Mouse (Mus musculus): ENCODE measurements around the gene Adgrv1. TPM values are rescaled to one million over a fixed set of nuclear protein-coding genes. Genes with fewer than 3 reads are reported as not detected.

Gene Adgrv1
- polyA plus RNA-seq, 1 experiment from 2014 or later, result 19.1 TPM

DNA sequence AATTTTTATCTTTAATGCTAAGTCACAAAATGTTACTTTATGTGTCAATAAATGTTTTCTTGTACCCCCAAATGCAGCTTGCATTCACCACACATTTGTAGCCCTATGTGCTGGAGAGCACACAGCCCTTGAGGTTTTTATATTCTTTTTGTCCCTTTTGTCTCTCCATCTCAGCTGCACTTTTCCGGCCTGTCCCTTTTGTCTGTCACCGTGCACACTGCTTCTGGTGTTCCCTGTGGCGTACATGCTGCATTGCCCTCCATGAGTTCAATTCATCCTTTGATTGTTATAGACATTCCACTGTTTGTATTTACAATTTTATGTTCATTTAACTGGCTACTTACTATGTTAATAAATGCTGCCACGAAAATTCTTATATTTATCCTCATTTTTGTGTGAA is 183.3 kb downstream of the Adgrv1 start:
- Histone ChIP-seq H3K4me1 (replicated peaks) (no peaks in the 10 kb centered on the region), H3K27me3 (no peaks in the 10 kb centered on the region), H3K36me3 (no peaks in the 10 kb centered on the region; the same call in 1 of the 2 replicates), H3K4me2 (no peak overlapping the region), H3K4me3 (no peak overlapping the region), H3K27ac (no peak overlapping the region), H3K9ac (no peak overlapping the region), H3K9me3 (no peaks in the 10 kb centered on the region)
- 41% methylated on average over 4 of the region's 4 CpGs for WGBS
- no peak for ATAC-seq (ENCODE audit: low FRiP score)

DNA sequence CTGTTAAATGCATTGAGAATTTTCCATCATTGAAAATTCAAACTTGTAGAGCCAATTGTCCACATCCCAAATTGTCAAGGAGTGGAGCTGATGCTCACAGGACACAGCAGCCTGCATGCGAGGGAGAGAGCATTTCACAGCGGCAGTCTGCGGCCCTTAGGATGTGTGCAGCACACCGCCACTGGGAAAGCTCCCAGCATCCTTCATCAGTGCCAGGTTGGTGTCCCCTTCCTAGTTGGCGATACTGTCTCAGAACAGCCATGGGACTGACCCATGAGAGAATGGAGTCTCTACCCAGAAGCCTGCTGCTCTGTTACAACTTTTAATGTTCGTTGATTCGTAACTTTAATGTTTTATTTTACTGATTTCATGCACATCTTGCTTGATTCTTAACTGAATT is 183.8 kb downstream of the Adgrv1 start:
- Histone ChIP-seq H3K9ac (no peak overlapping the region), H3K4me1 (replicated peaks) (no peaks in the 10 kb centered on the region), H3K4me2 (no peak overlapping the region), H3K27me3 (no peaks in the 10 kb centered on the region), H3K27ac (no peak overlapping the region), H3K9me3 (no peaks in the 10 kb centered on the region), H3K4me3 (no peak overlapping the region), H3K36me3 (no peaks in the 10 kb centered on the region; the same call in 1 of the 2 replicates)
- WGBS, result 85% methylated on average over 7 of the region's 7 CpGs
- ATAC-seq (ENCODE audit: low FRiP score), result no peak

DNA sequence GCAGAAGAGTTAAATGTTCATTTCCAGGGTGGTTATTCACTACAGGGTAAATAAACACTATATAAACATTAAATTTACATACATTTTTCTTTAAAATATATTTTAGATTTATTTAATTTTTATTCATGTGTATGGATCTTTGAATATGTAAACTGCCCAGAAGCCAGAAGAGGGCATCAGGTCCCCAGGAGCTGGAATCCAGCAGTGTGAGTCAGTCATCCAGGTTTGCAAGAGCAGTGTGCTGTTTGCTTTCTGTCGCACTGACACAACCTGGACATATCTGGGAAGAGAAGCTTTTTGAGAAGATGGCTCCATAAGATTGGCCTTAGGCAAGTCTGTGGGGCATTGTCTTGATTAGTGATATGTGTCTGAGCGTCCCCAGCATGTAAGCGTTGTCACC is 191.5 kb downstream of the Adgrv1 start:
- ATAC-seq (ENCODE audit: low FRiP score), result no peak
- Histone ChIP-seq H3K4me2 (no peak overlapping the region), H3K4me1 (replicated peaks) (no peaks in the 10 kb centered on the region), H3K27me3 (no peaks in the 10 kb centered on the region), H3K36me3 (no peaks in the 10 kb centered on the region; the same call in 1 of the 2 replicates), H3K27ac (no peak overlapping the region), H3K9me3 (no peaks in the 10 kb centered on the region), H3K9ac (no peak overlapping the region), H3K4me3 (no peak overlapping the region)
- 91% methylated on average over 3 of the region's 3 CpGs for whole genome bisulfite sequencing

DNA sequence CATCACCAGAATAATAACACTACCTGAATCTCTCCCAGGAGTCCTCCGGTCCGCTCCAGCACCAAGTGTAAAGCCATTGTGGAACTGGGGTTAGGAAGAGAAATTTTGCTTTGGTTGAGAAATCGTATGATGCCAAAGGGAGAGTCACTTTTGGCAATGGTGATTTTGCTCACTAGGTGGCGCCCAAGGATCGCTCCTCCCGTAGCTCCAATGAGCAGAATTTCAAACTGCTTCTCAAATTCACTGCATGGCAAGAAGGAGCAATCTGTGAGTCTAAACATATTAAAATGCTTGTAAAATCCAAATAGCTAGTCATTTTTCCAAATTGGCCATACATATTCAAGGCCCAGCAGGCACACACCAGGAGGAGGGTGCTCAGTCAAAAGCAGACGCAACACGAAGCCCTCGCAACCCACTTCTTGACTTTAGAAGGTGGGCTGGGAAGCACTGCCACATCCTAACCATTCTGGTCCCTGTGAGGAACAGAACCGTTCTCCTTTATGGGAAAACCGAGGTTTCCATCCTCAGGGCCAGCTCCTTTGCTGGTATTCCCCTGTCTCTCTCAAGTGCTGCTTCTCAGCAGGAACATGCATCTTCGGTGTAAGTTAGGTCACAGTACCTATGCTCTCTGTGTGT is 193.4 kb downstream of the Adgrv1 start:
- Histone ChIP-seq H3K9me3 (no peaks in the 10 kb centered on the region), H3K27ac (no peak overlapping the region), H3K4me3 (no peak overlapping the region), H3K9ac (no peak overlapping the region), H3K4me2 (no peak overlapping the region), H3K36me3 (no peaks in the 10 kb centered on the region), H3K27me3 (no peaks in the 10 kb centered on the region), H3K4me1 (replicated peaks) (no peaks in the 10 kb centered on the region)
- ATAC-seq (ENCODE audit: low FRiP score), result peak; percentile 54
- WGBS, result 53% methylated on average over 12 of the region's 12 CpGs

DNA sequence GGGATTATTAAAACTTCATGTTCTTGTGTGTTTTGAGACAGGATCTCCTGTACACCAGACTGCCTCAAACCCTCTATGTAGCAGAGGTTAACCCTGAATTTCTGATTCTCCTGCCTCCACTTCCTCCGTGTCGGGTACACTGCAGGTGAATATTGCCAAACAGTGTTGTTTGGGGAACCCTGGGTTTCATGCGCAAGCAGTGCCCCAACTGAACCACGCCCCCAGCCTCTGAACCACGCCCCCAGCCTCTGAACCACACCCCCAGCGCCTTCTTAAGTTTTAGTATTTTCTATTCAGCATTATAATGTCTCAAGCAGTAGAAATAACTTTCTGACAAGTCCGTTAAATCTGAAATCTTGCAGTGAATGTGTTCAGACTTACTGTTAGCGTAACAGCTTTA is 195.9 kb downstream of the Adgrv1 start:
- Histone ChIP-seq H3K9ac (no peak overlapping the region), H3K4me2 (no peak overlapping the region), H3K27ac (no peak overlapping the region), H3K4me3 (no peak overlapping the region), H3K9me3 (no peaks in the 10 kb centered on the region), H3K4me1 (replicated peaks) (no peaks in the 10 kb centered on the region), H3K27me3 (no peaks in the 10 kb centered on the region), H3K36me3 (peaks cover 4% of the 10 kb centered on the region; the same call in 1 of the 2 replicates)
- WGBS, result 78% methylated on average over 8 of the region's 8 CpGs
- ATAC-seq (ENCODE audit: low FRiP score), result no peak

DNA sequence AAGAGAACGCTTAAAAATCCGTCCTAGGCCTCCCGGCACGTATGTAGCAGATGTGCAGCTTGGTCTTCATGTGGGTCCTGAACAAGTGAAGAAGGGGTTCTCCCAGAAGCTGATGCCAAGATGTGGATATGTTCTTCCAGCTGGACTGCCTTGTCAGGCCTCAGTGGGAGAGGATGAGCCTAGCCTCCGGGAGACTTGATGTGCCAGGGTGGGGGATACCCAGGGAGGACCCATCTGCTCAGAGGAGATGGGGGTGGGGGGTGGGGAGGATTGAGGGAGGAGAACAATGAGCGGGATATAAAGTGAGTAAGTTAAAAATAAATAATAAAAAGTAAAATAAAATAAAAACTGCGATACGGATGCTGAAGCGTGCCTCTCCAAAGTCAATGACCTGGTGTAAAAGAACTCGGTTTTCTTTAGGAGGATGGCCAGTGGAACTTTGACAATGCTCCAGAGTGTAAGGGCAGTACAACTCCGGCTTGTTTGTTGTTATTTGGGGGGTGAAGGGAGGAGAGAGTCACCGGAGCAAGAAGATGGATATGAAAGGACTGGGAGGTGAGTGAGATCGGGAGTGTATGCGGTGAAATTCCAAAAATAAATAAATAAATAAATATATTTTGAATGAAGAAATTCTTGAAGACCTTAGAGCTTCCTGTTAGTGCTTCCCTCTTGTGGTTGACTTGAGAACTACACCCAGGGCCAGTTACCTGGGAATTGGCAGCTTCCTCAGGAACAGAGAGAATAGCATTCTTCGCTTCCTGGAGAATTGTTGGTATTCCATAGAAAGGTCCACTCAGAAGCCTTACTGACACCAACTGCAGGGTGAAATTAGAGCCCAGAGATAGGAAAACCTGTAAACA is 205.8 kb downstream of the Adgrv1 start:
- Histone ChIP-seq H3K27ac (no peak overlapping the region), H3K4me2 (no peak overlapping the region), H3K4me1 (replicated peaks) (no peaks in the 10 kb centered on the region), H3K27me3 (no peaks in the 10 kb centered on the region), H3K4me3 (no peak overlapping the region), H3K9me3 (no peaks in the 10 kb centered on the region), H3K36me3 (peaks cover 5% of the 10 kb centered on the region; the same call in 1 of the 2 replicates), H3K9ac (no peak overlapping the region)
- ATAC-seq (ENCODE audit: low FRiP score), result no peak
- WGBS, result 78% methylated on average over 15 of the region's 15 CpGs

DNA sequence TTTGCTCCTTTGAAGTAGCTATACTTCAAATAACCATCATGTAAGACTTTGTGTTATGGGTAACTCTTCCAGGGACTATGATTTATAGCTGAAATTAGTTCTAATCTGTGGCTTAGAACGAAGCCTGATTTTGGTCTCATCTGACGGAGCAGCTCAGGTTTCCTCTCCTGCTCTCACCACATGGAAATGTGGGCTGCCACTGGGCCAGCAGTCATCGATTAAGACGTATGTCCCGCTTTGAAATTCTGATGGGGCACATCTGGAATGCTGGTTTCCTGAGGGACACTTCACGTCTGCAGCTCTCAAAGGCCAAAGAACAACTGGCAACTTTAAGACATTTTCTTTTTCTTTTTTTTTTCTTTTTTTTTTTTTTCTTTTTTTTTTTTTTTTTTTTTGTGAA is 207.8 kb downstream of the Adgrv1 start:
- ATAC-seq (ENCODE audit: low FRiP score), result no peak
- Histone ChIP-seq H3K4me2 (no peak overlapping the region), H3K27ac (no peak overlapping the region), H3K9me3 (no peaks in the 10 kb centered on the region), H3K4me3 (no peak overlapping the region), H3K4me1 (replicated peaks) (no peaks in the 10 kb centered on the region), H3K36me3 (no peaks in the 10 kb centered on the region), H3K9ac (no peak overlapping the region), H3K27me3 (no peaks in the 10 kb centered on the region)
- WGBS, result 67% methylated on average over 6 of the region's 6 CpGs

DNA sequence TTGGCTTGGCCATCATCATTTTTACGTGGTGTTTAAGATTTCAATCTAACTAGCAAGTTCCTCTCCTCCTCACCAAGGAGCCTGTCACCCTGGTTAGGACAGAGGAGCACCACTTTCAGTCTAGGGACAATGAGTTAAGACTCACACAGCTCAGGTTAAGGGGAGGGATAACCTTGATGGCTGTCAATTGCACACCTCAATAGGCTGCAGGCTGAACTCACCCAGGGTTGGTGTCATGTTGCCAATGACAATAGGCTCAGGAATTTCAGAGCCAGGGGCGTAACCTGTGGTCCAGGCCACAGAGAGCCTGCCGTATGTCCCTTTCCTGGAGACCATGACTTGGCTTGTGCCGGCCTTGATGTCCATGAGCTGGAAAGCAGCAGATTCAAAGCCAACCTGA is 209.0 kb downstream of the Adgrv1 start:
- no peak overlapping the region for H3K27ac ChIP-seq

DNA sequence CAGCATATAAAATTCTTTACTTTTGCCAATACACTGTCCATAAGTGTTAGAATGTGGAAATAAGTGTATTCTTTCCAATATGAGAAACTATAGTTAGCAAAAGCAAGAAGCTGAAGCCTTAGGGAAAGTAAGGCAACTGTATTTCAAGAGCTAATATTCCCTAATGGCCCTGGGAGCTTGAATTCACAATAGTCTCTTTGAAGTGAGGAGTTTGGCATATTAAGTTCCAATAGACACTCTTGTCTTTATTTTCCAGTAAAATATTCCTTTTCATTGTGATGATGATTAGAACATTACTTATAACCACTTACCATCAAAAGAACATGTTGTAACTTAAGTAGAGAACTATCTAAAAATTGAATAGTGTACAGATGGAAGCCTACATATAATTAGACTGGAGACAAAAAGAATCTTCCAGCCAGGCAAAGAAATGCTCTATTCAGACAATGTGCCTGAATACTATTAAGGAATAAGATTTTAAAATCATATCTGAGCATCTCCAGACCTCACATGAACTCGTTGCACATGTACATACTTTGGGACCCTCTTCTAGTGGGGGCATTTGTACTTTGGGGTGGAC is 225.0 kb downstream of the Adgrv1 start:
- no peak for ATAC-seq (ENCODE audit: low FRiP score)
- Histone ChIP-seq H3K9ac (no peak overlapping the region), H3K9me3 (no peaks in the 10 kb centered on the region), H3K27ac (no peak overlapping the region), H3K27me3 (no peaks in the 10 kb centered on the region), H3K4me3 (no peak overlapping the region), H3K36me3 (peaks cover under 1% of the 10 kb centered on the region; the same call in 1 of the 2 replicates), H3K4me2 (no peak overlapping the region), H3K4me1 (replicated peaks) (no peaks in the 10 kb centered on the region)
- 92% methylated on average over 1 of the region's 1 CpGs for WGBS

More for the DNA sequence above, 209.0 kb downstream of the Adgrv1 start:
- no peak for ATAC-seq (ENCODE audit: low FRiP score)
- 76% methylated on average over 4 of the region's 4 CpGs for WGBS
- no peaks in the 10 kb centered on the region for H3K4me1 ChIP-seq (replicated peaks)
- H3K9me3 ChIP-seq, result no peaks in the 10 kb centered on the region
- no peak overlapping the region for H3K4me2 ChIP-seq
- no peak overlapping the region for H3K4me3 ChIP-seq
- H3K36me3 ChIP-seq, result no peaks in the 10 kb centered on the region
- no peak overlapping the region for H3K9ac ChIP-seq
- H3K27me3 ChIP-seq, result no peaks in the 10 kb centered on the region

DNA sequence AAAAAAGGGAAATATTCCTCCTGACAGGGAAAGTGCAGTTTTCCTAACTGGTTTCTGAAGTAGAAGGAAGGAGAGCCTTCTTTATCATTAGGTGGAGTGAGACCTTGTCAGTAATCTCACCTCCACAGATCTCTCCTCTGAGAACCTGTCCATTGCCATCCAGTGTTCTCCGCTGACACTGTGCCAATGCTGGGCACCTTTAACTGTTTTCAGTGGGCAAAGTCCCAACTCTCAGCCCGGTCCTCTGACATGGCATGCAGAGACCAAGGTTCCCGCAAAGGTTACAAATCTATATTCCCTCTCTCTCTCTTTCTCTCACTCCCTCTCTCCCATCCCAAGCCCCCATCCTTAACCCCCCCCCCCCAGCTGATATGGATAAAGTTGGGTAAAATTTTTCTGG is 230.1 kb downstream of the Adgrv1 start:
- Histone ChIP-seq H3K9me3 (no peaks in the 10 kb centered on the region), H3K36me3 (no peaks in the 10 kb centered on the region), H3K27me3 (no peaks in the 10 kb centered on the region), H3K4me1 (replicated peaks) (no peaks in the 10 kb centered on the region), H3K4me3 (no peak overlapping the region), H3K4me2 (no peak overlapping the region), H3K9ac (no peak overlapping the region), H3K27ac (no peak overlapping the region)
- no peak for ATAC-seq (ENCODE audit: low FRiP score)
- WGBS, result 88% methylated on average over 3 of the region's 3 CpGs

DNA sequence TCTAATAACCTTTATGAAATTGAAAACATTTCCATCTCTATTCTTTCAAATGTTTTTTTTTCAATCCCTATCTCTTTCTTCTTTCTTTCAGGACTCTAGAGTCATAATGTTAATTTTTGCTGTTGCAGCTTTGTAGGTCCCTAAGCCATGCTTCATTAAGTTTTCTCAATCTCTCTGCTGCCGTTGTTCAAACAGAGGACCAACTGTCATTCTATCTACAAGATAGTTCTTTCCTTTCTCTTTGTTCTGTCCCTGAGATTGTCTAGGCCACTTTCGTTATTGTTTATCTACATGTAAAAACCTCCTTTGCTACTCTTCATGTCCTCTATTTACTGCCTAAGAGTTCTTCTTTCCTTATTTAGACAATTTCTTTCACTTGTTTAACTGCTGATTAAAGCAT is 230.8 kb downstream of the Adgrv1 start:
- H3K9me3 ChIP-seq, result no peaks in the 10 kb centered on the region
- no peaks in the 10 kb centered on the region for H3K27me3 ChIP-seq
- H3K4me2 ChIP-seq, result no peak overlapping the region
- no peak for ATAC-seq (ENCODE audit: low FRiP score)
- H3K27ac ChIP-seq, result no peak overlapping the region
- 28% methylated on average over 2 of the region's 2 CpGs for WGBS
- no peaks in the 10 kb centered on the region for H3K4me1 ChIP-seq (replicated peaks)
- no peak overlapping the region for H3K9ac ChIP-seq
- H3K4me3 ChIP-seq, result no peak overlapping the region
- no peaks in the 10 kb centered on the region for H3K36me3 ChIP-seq

DNA sequence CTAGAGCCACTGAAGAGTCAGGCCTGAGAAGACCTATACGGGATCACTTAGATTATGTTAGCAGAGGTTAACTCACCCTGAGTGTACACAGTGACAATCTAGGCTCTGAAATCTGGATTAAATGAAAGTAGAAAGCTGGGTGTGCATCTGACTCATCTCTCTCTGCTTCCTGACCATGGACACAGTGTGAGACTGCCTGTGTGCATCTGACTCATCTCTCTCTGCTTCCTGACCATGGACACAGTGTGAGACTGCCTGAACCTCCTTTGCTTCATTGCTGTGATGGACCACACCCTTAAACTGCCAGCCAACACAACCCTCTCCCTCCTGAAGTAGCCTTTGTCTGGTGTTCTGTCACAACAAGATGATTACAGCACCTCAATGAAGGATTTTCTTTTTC is 231.2 kb downstream of the Adgrv1 start:
- 91% methylated on average over 1 of the region's 1 CpGs for WGBS
- ATAC-seq (ENCODE audit: low FRiP score), result no peak

More for the DNA sequence above, 231.2 kb downstream of the Adgrv1 start:
- Histone ChIP-seq H3K4me2 (no peak overlapping the region), H3K4me1 (replicated peaks) (no peaks in the 10 kb centered on the region), H3K9ac (no peak overlapping the region), H3K9me3 (no peaks in the 10 kb centered on the region), H3K4me3 (no peak overlapping the region), H3K36me3 (no peaks in the 10 kb centered on the region), H3K27me3 (no peaks in the 10 kb centered on the region), H3K27ac (no peak overlapping the region)
